Mouse (Mus musculus): ENCODE results near the gene Kcna2.

DNA sequence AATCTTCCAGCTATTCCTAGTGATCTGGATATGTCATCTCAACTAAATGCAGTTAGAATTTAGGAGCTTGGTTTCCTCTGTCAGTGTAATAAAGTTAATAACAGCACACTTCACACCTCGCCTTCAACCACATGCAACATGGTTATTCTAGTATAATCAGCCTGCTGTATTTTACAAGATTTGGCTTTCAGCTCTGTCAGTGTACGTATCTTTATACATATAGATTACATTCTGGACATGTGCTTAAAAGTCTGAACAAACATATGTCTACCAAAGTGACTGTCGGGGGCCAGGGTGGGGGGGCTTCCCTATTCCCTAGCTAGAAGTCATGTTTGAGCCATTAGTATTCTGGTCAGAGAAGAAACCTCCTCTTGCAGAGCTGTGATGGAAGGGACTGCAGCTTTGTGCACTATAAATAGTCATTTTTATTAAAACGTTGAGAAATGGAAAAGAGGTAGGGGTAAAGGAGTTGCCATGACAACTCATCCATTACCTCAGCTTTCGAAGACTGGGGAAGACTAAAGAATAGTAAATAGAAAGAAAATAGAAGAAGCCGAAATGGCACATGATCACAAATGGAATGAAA is 35.3 kb upstream of the Kcna2 start:
- TF ChIP-seq CTCF (IDR thresholded peaks at IDR 0.05; ENCODE audit: borderline replicate concordance, insufficient read depth, low read depth, low read length) (no peak), POLR2A (IDR thresholded peaks at IDR 0.05; ENCODE audit: borderline replicate concordance, insufficient read depth, low read length) (no peak)
